Mouse (Mus musculus): ENCODE results near the gene Slc38a4. TPM values are rescaled to one million over a fixed set of nuclear protein-coding genes. Genes with fewer than 3 reads are reported as not detected.

Gene Slc38a4
- polyA plus RNA-seq, 1 experiment from 2014 or later, result 116 TPM

- WGBS, result 90% methylated on average over 4 of the region's 4 CpGs
- ATAC-seq (ENCODE audit: insufficient number of reproducible peaks, low FRiP score, low TSS enrichment, low read depth), result no peak
- H3K27ac ChIP-seq, result no peak overlapping the region
- peaks cover 8% of the 10 kb centered on the region for H3K4me1 ChIP-seq
- H3K9ac ChIP-seq, result no peak overlapping the region
- no peaks in the 10 kb centered on the region for H3K36me3 ChIP-seq
- no peak overlapping the region for H3K4me3 ChIP-seq
- H3K4me2 ChIP-seq, result no peak overlapping the region
- H3K9me3 ChIP-seq, result no peaks in the 10 kb centered on the region
- no peaks in the 10 kb centered on the region for H3K27me3 ChIP-seq
Observed at GRCm38 (mm10) chr15:97030136-97030535, 25.6 kb downstream of the Slc38a4 start.

- H3K9me3 ChIP-seq, result no peaks in the 10 kb centered on the region
- no peaks in the 10 kb centered on the region for H3K36me3 ChIP-seq
- no peak overlapping the region for H3K9ac ChIP-seq
- 83% methylated on average over 9 of the region's 9 CpGs for WGBS
- peaks cover 6% of the 10 kb centered on the region for H3K4me1 ChIP-seq
- no peak for ATAC-seq (ENCODE audit: insufficient number of reproducible peaks, low FRiP score, low TSS enrichment, low read depth)
- H3K27ac ChIP-seq, result no peak overlapping the region
- H3K27me3 ChIP-seq, result no peaks in the 10 kb centered on the region
- H3K4me2 ChIP-seq, result no peak overlapping the region
- H3K4me3 ChIP-seq, result no peak overlapping the region
Observed at GRCm38 (mm10) chr15:97029064-97029791, 26.5 kb downstream of the Slc38a4 start.

GRCm38 (mm10) chr15:97028651-97029050, 27.1 kb downstream of the Slc38a4 start:
- no peak for ATAC-seq (ENCODE audit: insufficient number of reproducible peaks, low FRiP score, low TSS enrichment, low read depth)
- WGBS, result 80% methylated on average over 11 of the region's 11 CpGs
- Histone ChIP-seq H3K4me2 (no peak overlapping the region), H3K27ac (no peak overlapping the region), H3K4me3 (no peak overlapping the region), H3K4me1 (peaks cover 4% of the 10 kb centered on the region), H3K27me3 (no peaks in the 10 kb centered on the region), H3K9ac (no peak overlapping the region), H3K36me3 (no peaks in the 10 kb centered on the region), H3K9me3 (no peaks in the 10 kb centered on the region)

GRCm38 (mm10) chr15:97028046-97028634, 27.6 kb downstream of the Slc38a4 start:
- Histone ChIP-seq H3K4me3 (no peak overlapping the region), H3K36me3 (no peaks in the 10 kb centered on the region), H3K27me3 (no peaks in the 10 kb centered on the region), H3K27ac (no peak overlapping the region), H3K9me3 (no peaks in the 10 kb centered on the region), H3K4me2 (no peak overlapping the region), H3K4me1 (no peaks in the 10 kb centered on the region), H3K9ac (no peak overlapping the region)
- ATAC-seq (ENCODE audit: insufficient number of reproducible peaks, low FRiP score, low TSS enrichment, low read depth), result no peak
- WGBS, result 54% methylated on average over 4 of the region's 4 CpGs

GRCm38 (mm10) chr15:97026670-97027069, 29.1 kb downstream of the Slc38a4 start:
- ATAC-seq (ENCODE audit: insufficient number of reproducible peaks, low FRiP score, low TSS enrichment, low read depth), result no peak
- Histone ChIP-seq H3K27me3 (no peaks in the 10 kb centered on the region), H3K9ac (no peak overlapping the region), H3K4me3 (no peak overlapping the region), H3K4me2 (no peak overlapping the region), H3K9me3 (no peaks in the 10 kb centered on the region), H3K4me1 (no peaks in the 10 kb centered on the region), H3K36me3 (no peaks in the 10 kb centered on the region), H3K27ac (no peak overlapping the region)
- WGBS, result 78% methylated on average over 6 of the region's 6 CpGs

- Histone ChIP-seq H3K4me1 (no peaks in the 10 kb centered on the region), H3K4me2 (no peak overlapping the region), H3K27me3 (no peaks in the 10 kb centered on the region), H3K9me3 (no peaks in the 10 kb centered on the region), H3K27ac (no peak overlapping the region), H3K4me3 (no peak overlapping the region), H3K9ac (no peak overlapping the region), H3K36me3 (no peaks in the 10 kb centered on the region)
- no peak for ATAC-seq (ENCODE audit: insufficient number of reproducible peaks, low FRiP score, low TSS enrichment, low read depth)
- WGBS, result 73% methylated on average over 5 of the region's 6 CpGs
Observed at GRCm38 (mm10) chr15:97022764-97023163, 33.0 kb downstream of the Slc38a4 start.

GRCm38 (mm10) chr15:97022213-97022612, 33.5 kb downstream of the Slc38a4 start:
- H3K4me3 ChIP-seq, result no peak overlapping the region
- H3K4me2 ChIP-seq, result no peak overlapping the region
- WGBS, result 95% methylated on average over 2 of the region's 2 CpGs
- ATAC-seq (ENCODE audit: insufficient number of reproducible peaks, low FRiP score, low TSS enrichment, low read depth), result no peak
- no peak overlapping the region for H3K27ac ChIP-seq
- no peaks in the 10 kb centered on the region for H3K27me3 ChIP-seq
- no peaks in the 10 kb centered on the region for H3K9me3 ChIP-seq
- H3K36me3 ChIP-seq, result no peaks in the 10 kb centered on the region
- H3K4me1 ChIP-seq, result no peaks in the 10 kb centered on the region
- no peak overlapping the region for H3K9ac ChIP-seq

GRCm38 (mm10) chr15:97020221-97020620, 35.5 kb downstream of the Slc38a4 start:
- no peak for ATAC-seq (ENCODE audit: insufficient number of reproducible peaks, low FRiP score, low TSS enrichment, low read depth)
- no peaks in the 10 kb centered on the region for H3K27me3 ChIP-seq
- no peak overlapping the region for H3K4me2 ChIP-seq
- H3K9me3 ChIP-seq, result no peaks in the 10 kb centered on the region
- H3K36me3 ChIP-seq, result 0 out of 2 replicates have a peak, but pooled peaks cover 2% of the 10 kb centered on the region
- WGBS, result 87% methylated on average over 6 of the region's 6 CpGs
- no peak overlapping the region for H3K9ac ChIP-seq
- no peak overlapping the region; the same call in 1 of the 2 replicates for H3K27ac ChIP-seq
- no peaks in the 10 kb centered on the region for H3K4me1 ChIP-seq
- no peak overlapping the region for H3K4me3 ChIP-seq

- H3K4me3 ChIP-seq, result no peak overlapping the region
- H3K4me1 ChIP-seq, result no peaks in the 10 kb centered on the region
- no peak for ATAC-seq (ENCODE audit: insufficient number of reproducible peaks, low FRiP score, low TSS enrichment, low read depth)
- no peaks in the 10 kb centered on the region for H3K9me3 ChIP-seq
- no peak overlapping the region for H3K4me2 ChIP-seq
- 81% methylated on average over 11 of the region's 11 CpGs for WGBS
- H3K27me3 ChIP-seq, result no peaks in the 10 kb centered on the region
- H3K36me3 ChIP-seq, result 0 out of 2 replicates have a peak, but pooled peaks cover 6% of the 10 kb centered on the region
- H3K27ac ChIP-seq, result no peak overlapping the region
- H3K9ac ChIP-seq, result no peak overlapping the region
Observed at GRCm38 (mm10) chr15:97019323-97019722, 36.4 kb downstream of the Slc38a4 start.

- WGBS, result 87% methylated on average over 9 of the region's 9 CpGs
- Histone ChIP-seq H3K27ac (no peak overlapping the region), H3K4me2 (no peak overlapping the region), H3K27me3 (no peaks in the 10 kb centered on the region), H3K36me3 (peaks cover 12% of the 10 kb centered on the region; the same call in 1 of the 2 replicates), H3K9ac (no peak overlapping the region), H3K9me3 (no peaks in the 10 kb centered on the region), H3K4me3 (no peak overlapping the region), H3K4me1 (no peaks in the 10 kb centered on the region)
- no peak for ATAC-seq (ENCODE audit: insufficient number of reproducible peaks, low FRiP score, low TSS enrichment, low read depth)
Observed at GRCm38 (mm10) chr15:97017195-97017594, 38.6 kb downstream of the Slc38a4 start.

- no peaks in the 10 kb centered on the region for H3K9me3 ChIP-seq
- no peaks in the 10 kb centered on the region for H3K4me1 ChIP-seq
- 90% methylated on average over 12 of the region's 12 CpGs for WGBS
- no peak overlapping the region for H3K27ac ChIP-seq
- no peak overlapping the region for H3K4me3 ChIP-seq
- no peak overlapping the region for H3K9ac ChIP-seq
- no peak for ATAC-seq (ENCODE audit: insufficient number of reproducible peaks, low FRiP score, low TSS enrichment, low read depth)
- H3K27me3 ChIP-seq, result no peaks in the 10 kb centered on the region
- peaks cover 17% of the 10 kb centered on the region; the same call in 1 of the 2 replicates for H3K36me3 ChIP-seq
- H3K4me2 ChIP-seq, result no peak overlapping the region
Observed at GRCm38 (mm10) chr15:97015036-97015596, 40.6 kb downstream of the Slc38a4 start.

- Histone ChIP-seq H3K27ac (no peak overlapping the region), H3K4me2 (no peak overlapping the region), H3K4me3 (no peak overlapping the region), H3K9ac (no peak overlapping the region), H3K36me3 (peaks cover 32% of the 10 kb centered on the region), H3K9me3 (no peaks in the 10 kb centered on the region), H3K27me3 (no peaks in the 10 kb centered on the region), H3K4me1 (no peaks in the 10 kb centered on the region)
- ATAC-seq (ENCODE audit: insufficient number of reproducible peaks, low FRiP score, low TSS enrichment, low read depth), result no peak
- 86% methylated on average over 14 of the region's 14 CpGs for WGBS
Observed at GRCm38 (mm10) chr15:97011599-97012372, 44.0 kb downstream of the Slc38a4 start.
